Mouse (Mus musculus) ovary, postnatal 36 days (tissue): ENCODE results near the gene Crebl2.
A peak's percentile ranks its signal among the peaks of the same experiment; 100 is the strongest.

Experiments used
- DNase-seq: peaks from one replicate; pipeline ENCODE4 v3.0.0; 2022; ENCODE audit warnings: low spot score, mixed read lengths

Gene Crebl2

GRCm38 (mm10) chr6:134829786-134830700 lies at the start of gene Crebl2:
Crebl2 (plus strand) TSS chr6:134830154.
- DNase-seq, result peak; percentile 100

- DNase-seq, result no peak
Observed at GRCm38 (mm10) chr6:134781494-134781913, 48.5 kb upstream of the Crebl2 start.

DNA sequence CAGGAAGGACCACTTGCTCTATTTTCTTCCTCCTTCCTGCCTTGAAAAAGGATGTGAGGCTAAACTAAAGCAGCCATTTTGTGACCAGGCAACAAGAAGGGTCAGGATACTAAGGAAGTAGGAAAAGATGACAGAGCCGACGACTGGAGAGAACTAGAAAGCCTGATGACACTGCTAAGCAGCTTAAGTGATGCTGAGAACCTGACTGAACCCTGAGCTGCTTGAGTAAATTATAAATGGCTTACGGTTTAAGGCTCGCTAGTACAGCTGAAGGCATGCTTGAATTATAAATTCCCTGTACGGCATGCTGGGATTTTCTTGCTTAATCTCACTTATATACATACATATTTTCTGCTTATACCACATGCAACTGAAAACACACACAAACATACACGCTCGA lies 47.1 kb upstream of the Crebl2 start:
- no peak for DNase-seq

- DNase-seq, result no peak
Observed at GRCm38 (mm10) chr6:134786426-134786825, 43.5 kb upstream of the Crebl2 start.

GRCm38 (mm10) chr6:134789100-134789499 lies 40.9 kb upstream of the Crebl2 start:
- DNase-seq, result no peak

GRCm38 (mm10) chr6:134791251-134792118 lies 38.5 kb upstream of the Crebl2 start:
- DNase-seq, result peak; percentile 37

DNA sequence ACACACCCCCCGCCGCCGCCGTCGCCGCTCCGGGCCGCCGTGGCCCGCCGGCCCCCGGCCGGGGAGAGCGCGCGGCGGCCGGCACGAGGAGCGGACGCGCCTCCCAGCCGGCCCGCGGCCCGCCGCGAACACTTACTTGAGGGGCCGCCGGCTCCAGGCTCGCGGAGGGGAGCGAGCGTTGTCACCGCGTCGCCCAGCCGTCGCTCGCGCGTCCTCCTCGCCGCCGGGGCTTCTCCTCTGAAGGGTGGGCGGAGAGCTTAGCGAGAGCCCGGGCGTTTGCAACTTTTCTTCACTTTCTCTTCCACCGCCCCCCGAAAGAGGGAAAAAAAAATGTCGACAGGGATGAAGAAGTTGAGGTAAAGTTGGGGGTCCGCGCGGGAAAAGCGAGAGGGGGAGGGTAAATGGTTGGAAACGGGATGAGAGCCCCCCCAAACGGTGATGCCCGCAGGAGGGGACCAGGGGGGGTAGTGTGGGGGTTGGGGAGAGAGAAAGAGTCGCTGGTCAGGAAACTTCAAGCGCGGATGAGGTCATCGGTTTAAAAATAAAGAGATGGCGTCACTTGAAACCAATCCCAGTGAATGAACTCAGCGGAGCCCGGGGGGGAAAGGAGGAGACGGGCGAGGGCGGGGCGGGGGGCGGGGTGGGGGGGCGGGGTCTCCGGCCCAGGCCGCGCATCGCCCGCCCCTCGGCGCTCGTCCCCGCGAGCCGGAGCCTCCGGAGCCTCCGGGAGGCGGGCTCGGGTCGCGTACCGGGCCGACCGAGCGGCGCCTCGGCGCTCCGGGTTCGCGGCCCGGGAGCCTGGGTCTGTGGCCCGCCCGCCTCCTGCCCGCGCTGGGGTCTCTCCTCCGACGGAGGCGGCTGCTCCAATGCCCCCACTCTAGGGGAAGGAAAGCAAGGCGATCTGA lies 37.6 kb upstream of the Crebl2 start, which contains the start of gene Dusp16:
Gene Dusp16 (minus strand): TSS at position 485 of the 905 bp plus-strand sequence.
- DNase-seq, result peak; percentile 72

DNA sequence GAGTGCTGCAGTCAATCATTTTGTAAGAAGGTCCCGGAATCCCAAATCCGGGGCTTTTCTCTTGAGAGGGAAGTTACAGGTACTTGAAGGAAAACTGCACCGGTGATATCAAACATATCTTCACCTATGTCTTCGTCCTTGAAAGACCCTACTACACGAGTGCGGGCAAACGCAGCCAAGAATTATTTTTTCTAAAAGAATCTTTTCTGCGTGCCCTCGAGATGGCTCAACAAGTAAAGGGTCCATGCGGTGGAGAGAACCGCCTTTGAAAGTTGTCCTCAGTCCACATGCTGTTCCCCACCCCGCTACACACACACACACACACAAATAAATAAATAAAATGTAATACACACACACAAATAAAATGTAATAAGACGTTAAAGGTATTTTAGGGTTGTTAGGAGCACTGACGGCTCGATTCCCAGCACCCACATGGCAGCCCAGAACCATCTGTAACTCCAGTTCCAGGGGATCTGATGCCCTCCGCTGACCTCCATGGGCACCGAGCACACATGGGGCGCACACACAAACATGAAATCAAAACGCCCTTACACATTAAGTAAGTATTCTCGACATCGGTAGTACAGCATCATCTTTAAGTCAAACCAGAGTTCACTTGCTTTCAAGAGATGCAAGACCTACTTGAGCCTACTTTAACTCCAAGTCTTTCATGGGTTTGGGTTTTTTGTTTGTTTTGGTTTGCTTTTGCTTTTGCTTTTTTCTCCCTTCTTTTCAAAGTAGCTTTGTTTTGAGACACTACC lies 36.7 kb upstream of the Crebl2 start:
- no peak for DNase-seq

- DNase-seq, result peak; percentile 83
Observed at GRCm38 (mm10) chr6:134793911-134794520, 35.9 kb upstream of the Crebl2 start.

DNA sequence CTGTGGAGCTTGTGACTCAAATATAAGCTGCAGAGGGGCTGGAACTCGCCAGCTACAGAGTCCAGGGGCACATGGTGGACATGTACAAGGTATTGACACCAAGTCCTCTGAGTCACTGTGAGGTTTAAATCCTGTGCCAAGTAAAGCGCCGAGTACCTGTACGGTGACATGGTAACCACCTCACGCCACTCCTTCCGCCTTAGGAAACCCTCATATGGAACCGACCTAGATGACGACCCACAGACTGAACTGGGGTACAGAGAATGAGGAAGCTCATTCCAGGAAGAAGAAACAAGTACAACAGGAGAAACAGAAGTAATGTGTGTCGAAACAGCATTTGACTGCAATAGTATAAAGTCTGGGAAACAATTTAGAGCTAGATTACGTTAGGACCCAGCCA lies 33.7 kb upstream of the Crebl2 start:
- no peak for DNase-seq

GRCm38 (mm10) chr6:134801483-134801882 lies 28.5 kb upstream of the Crebl2 start:
- no peak for DNase-seq

GRCm38 (mm10) chr6:134802641-134803043 lies 27.3 kb upstream of the Crebl2 start:
- DNase-seq, result no peak

GRCm38 (mm10) chr6:134804736-134805277 lies 25.1 kb upstream of the Crebl2 start:
- DNase-seq, result no peak

GRCm38 (mm10) chr6:134806130-134806529 lies 23.8 kb upstream of the Crebl2 start:
- DNase-seq, result no peak

DNA sequence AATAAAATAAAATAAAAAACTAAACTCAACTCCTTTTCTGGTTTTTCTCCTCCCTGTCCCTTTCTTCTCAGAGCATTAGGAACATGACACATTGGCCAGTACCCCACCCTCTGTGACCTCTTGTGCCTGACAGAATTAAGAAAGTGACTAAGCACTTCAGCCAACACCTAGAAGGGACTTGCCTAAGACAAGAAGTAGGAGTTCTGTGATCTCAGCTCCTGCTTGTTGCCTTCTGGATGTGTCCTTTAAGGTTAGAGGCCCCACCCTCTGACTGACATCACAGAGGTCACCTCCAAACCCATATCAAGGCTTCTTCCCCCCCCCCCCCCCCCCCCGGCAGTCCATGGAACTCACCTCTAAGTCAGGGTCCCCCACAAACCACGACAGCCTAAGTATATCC lies 22.9 kb upstream of the Crebl2 start:
- DNase-seq, result no peak

DNA sequence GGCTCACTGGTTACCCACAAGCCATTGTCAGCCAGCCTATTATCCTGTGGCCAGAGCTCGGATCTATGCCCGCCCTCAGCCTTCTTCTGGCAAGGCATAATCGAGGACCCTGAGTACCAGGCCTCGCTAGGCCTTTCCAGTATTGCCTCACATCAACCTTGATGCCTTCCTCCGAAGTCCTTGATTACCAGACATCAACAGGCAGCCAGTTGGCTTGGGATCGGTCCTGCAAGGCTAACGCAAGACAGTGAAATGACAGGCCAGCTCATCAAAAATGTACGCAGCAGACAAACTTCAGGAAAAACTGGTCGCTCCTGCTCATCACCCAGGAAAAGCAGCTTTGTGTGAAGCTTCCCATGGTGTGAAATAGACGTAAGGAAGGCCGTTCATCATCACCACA lies 22.2 kb upstream of the Crebl2 start:
- no peak for DNase-seq

- DNase-seq, result no peak
Observed at GRCm38 (mm10) chr6:134813066-134813465, 16.9 kb upstream of the Crebl2 start.

DNA sequence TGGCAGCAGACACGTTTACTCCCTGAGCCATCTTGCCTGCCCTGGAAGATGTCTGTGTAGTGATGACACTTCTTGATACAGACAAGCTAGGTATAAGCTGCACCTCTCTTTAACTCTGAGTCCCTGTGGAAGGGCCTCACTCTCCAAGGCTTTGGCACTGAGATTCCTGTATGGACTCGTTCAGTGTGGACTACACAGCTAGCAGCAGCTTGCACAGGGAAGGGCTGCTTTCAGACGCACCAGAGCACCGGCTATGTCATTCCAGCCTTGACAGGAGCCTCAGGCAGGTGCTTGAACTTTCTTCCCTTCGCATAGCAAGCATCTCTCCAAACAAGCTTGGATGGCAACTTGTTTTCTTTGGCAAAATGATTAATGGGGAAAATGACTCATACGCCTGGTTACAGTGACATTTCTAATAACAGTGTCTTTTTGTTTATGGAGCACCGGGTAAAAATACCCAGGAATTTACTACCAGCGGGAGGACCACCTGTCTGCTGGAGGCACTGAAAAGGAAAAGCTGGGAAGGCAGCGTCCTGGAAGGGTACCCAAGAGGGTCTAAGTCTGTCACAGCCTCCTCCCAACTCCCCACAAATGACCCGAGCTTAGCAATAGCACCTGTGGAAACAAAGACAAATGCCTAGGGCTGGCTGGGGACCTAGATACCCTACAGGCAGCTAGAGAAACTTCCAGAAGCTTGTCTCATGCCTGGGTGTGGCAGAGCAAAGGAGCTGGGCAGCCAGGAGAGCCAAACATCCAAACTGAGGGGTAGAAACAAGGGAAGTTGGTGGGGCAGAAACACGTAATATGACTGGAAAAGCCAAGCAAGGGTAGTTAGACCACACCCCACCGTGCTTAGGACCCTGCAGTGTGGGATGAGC lies 12.7 kb upstream of the Crebl2 start:
- DNase-seq, result no peak

GRCm38 (mm10) chr6:134819741-134820140 lies 10.2 kb upstream of the Crebl2 start:
- DNase-seq, result no peak
